Mouse (Mus musculus) MEL (cell line): ENCODE results near the gene Ctr9. TPM values are rescaled to one million over a fixed set of nuclear protein-coding genes. Genes with fewer than 3 reads are reported as not detected.

Source experiments
- DNase-seq: peaks from one replicate; pipeline ENCODE4 v3.0.0; 2011; ENCODE audit warnings: low read depth, low spot score
- H3K27ac ChIP-seq: 2 replicates; pipeline ENCODE4 v1.5.1; 2012; ENCODE audit warnings: low read depth, mild to moderate bottlenecking, control low read depth, low read length, moderate library complexity; ENCODE audit not compliant: control insufficient read depth
- H3K27me3 ChIP-seq, 2 experiments: fragments of 150-350 bp in 1 of 2; sonication (generic) in 1 of 2; 2 replicates each; pipeline ENCODE4 v1.6.1; 2012; ENCODE audit warnings: low read length in 2 of 2, mild to moderate bottlenecking in 2 of 2, improper control_type of control experiment in 1 of 2, moderate library complexity in 1 of 2; ENCODE audit not compliant: insufficient read depth in 2 of 2, control insufficient read depth in 1 of 2
- H3K36me3 ChIP-seq, 2 experiments: 2 replicates each; pipeline ENCODE4 v1.6.1; 2012 to 2014; ENCODE audit warnings: low read length in 2 of 2, improper control_type of control experiment in 1 of 2, inconsistent platforms in 1 of 2, mild to moderate bottlenecking in 1 of 2; ENCODE audit not compliant: insufficient read depth in 2 of 2, control insufficient read depth in 1 of 2
- H3K4me1 ChIP-seq, 2 experiments: fragments of 150-350 bp in 1 of 2; sonication (generic) in 1 of 2; 2 replicates each; pipeline ENCODE4 v1.6.1; 2012; ENCODE audit warnings: low read length in 2 of 2, improper control_type of control experiment in 1 of 2, mild to moderate bottlenecking in 1 of 2; ENCODE audit not compliant: insufficient read depth in 2 of 2, control insufficient read depth in 1 of 2
- H3K4me3 ChIP-seq, 2 experiments: fragments of 150-350 bp in 1 of 2; sonication (generic) in 1 of 2; 2 replicates each; pipeline ENCODE4 v1.5.1; 2012; ENCODE audit warnings: low read depth in 2 of 2, low read length in 2 of 2, mild to moderate bottlenecking in 2 of 2, moderate library complexity in 2 of 2, control low read depth in 1 of 2, improper control_type of control experiment in 1 of 2; ENCODE audit not compliant: control insufficient read depth in 1 of 2, insufficient read depth in 1 of 2
- H3K79me2 ChIP-seq: 2 replicates; pipeline ENCODE4 v1.6.1; 2012; ENCODE audit warnings: mild to moderate bottlenecking, low read length, moderate library complexity; ENCODE audit not compliant: control insufficient read depth, poor library complexity, insufficient read depth
- H3K9ac ChIP-seq: 2 replicates; pipeline ENCODE4 v1.6.1; 2012; ENCODE audit warnings: low read depth, mild to moderate bottlenecking, control low read depth, low read length, moderate library complexity; ENCODE audit not compliant: control insufficient read depth, poor library complexity, severe bottlenecking
- H3K9me3 ChIP-seq: fragments of 150-350 bp; sonication (generic); replicated peaks from 2 replicates; pipeline ENCODE4 v1.6.1; 2012; ENCODE audit warnings: mild to moderate bottlenecking, low read length, improper control_type of control experiment, moderate library complexity; ENCODE audit not compliant: insufficient read depth
- BHLHE40 ChIP-seq: IDR thresholded peaks from 2 replicates; pipeline ENCODE4 v1.6.1; 2012; ENCODE audit warnings: low read depth, mild to moderate bottlenecking, inconsistent platforms, low read length, improper control_type of control experiment, borderline replicate concordance
- CHD1 ChIP-seq: IDR thresholded peaks from 2 replicates; pipeline ENCODE4 v1.6.1; 2012; ENCODE audit warnings: low read depth, mild to moderate bottlenecking, inconsistent platforms, low read length, improper control_type of control experiment
- CHD2 ChIP-seq: IDR thresholded peaks from 2 replicates; pipeline ENCODE4 v1.6.1; 2011; ENCODE audit warnings: low read length, improper control_type of control experiment
- E2F4 ChIP-seq: IDR thresholded peaks from 2 replicates; pipeline ENCODE4 v1.6.1; 2011; ENCODE audit warnings: low read depth, low read length, improper control_type of control experiment, borderline replicate concordance
- ELF1 ChIP-seq: IDR thresholded peaks from 2 replicates; pipeline ENCODE4 v1.6.1; 2014; ENCODE audit warnings: low read depth, mild to moderate bottlenecking, inconsistent platforms, low read length, improper control_type of control experiment, moderate library complexity
- ETS1 ChIP-seq: IDR thresholded peaks from 2 replicates; pipeline ENCODE4 v1.6.1; 2012; ENCODE audit warnings: low read depth, mild to moderate bottlenecking, inconsistent platforms, low read length, improper control_type of control experiment, moderate library complexity
- GATA1 ChIP-seq: IDR thresholded peaks from 2 replicates; pipeline ENCODE4 v1.6.1; 2011; ENCODE audit warnings: low read depth, low read length, improper control_type of control experiment
- KAT2A ChIP-seq: conservative IDR thresholded peaks from 2 replicates; pipeline ENCODE4 v1.6.1; 2012; ENCODE audit warnings: low read depth, low read length, improper control_type of control experiment, inconsistent platforms
- MAFK ChIP-seq: IDR thresholded peaks from 2 replicates; pipeline ENCODE4 v1.6.1; 2011; ENCODE audit warnings: low read depth, mild to moderate bottlenecking, low read length, improper control_type of control experiment, borderline replicate concordance
- MAX ChIP-seq: IDR thresholded peaks from 2 replicates; pipeline ENCODE4 v1.6.1; 2011; ENCODE audit warnings: low read length, improper control_type of control experiment
- MEF2A ChIP-seq: IDR thresholded peaks from 2 replicates; pipeline ENCODE4 v1.6.1; 2014; ENCODE audit warnings: low read depth, mild to moderate bottlenecking, inconsistent platforms, low read length, improper control_type of control experiment; ENCODE audit not compliant: poor library complexity, insufficient replicate concordance, severe bottlenecking; ENCODE audit errors: extremely low read depth
- MYB ChIP-seq: IDR thresholded peaks from 2 replicates; pipeline ENCODE4 v1.6.1; 2011; ENCODE audit warnings: mild to moderate bottlenecking, low read depth, low read length, improper control_type of control experiment
- MYC ChIP-seq: IDR thresholded peaks from 2 replicates; pipeline ENCODE4 v1.6.1; 2011; ENCODE audit warnings: low read depth, mild to moderate bottlenecking, low read length, improper control_type of control experiment, moderate library complexity
- NRF1 ChIP-seq: IDR thresholded peaks from 2 replicates; pipeline ENCODE4 v1.6.1; 2014; ENCODE audit warnings: low read depth, mild to moderate bottlenecking, inconsistent platforms, low read length, improper control_type of control experiment, moderate library complexity; ENCODE audit not compliant: poor library complexity, insufficient read depth, severe bottlenecking
- POLR2A ChIP-seq, 2 experiments: IDR thresholded peaks; 2 replicates each; pipeline ENCODE4 v1.6.1; 2011 to 2012; ENCODE audit warnings: low read length in 2 of 2, mild to moderate bottlenecking in 2 of 2, control low read depth in 1 of 2, improper control_type of control experiment in 1 of 2, low read depth in 1 of 2, moderate library complexity in 1 of 2; ENCODE audit not compliant: control insufficient read depth in 1 of 2, insufficient read depth in 1 of 2, poor library complexity in 1 of 2
- POLR2AphosphoS5 ChIP-seq: IDR thresholded peaks from 2 replicates; pipeline ENCODE4 v1.6.1; 2012; ENCODE audit warnings: low read depth, borderline replicate concordance, mild to moderate bottlenecking, inconsistent platforms, low read length, moderate library complexity, mixed read lengths
- RAD21 ChIP-seq: IDR thresholded peaks from 2 replicates; pipeline ENCODE4 v1.6.1; 2011; ENCODE audit warnings: mild to moderate bottlenecking, low read depth, low read length, improper control_type of control experiment
- SIN3A ChIP-seq: IDR thresholded peaks from 2 replicates; pipeline ENCODE4 v1.6.1; 2012; ENCODE audit warnings: low read length, improper control_type of control experiment, inconsistent platforms
- SMC3 ChIP-seq: IDR thresholded peaks from 2 replicates; pipeline ENCODE4 v1.6.1; 2011; ENCODE audit warnings: low read depth, low read length, improper control_type of control experiment
- TAL1 ChIP-seq: IDR thresholded peaks from 2 replicates; pipeline ENCODE4 v1.6.1; 2012; ENCODE audit warnings: mild to moderate bottlenecking, inconsistent platforms, low read length, moderate library complexity, mixed read lengths
- TBP ChIP-seq: IDR thresholded peaks from 2 replicates; pipeline ENCODE4 v1.8.0; 2011; ENCODE audit warnings: low read depth, low read length, improper control_type of control experiment
- TCF12 ChIP-seq: IDR thresholded peaks from 2 replicates; pipeline ENCODE4 v1.6.1; 2014; ENCODE audit warnings: low read depth, mild to moderate bottlenecking, inconsistent platforms, low read length, improper control_type of control experiment, moderate library complexity
- UBTF ChIP-seq: IDR thresholded peaks from 2 replicates; pipeline ENCODE4 v1.6.1; 2012; ENCODE audit warnings: low read depth, mild to moderate bottlenecking, inconsistent platforms, low read length, improper control_type of control experiment, moderate library complexity, borderline replicate concordance; ENCODE audit not compliant: insufficient read depth
- USF1 ChIP-seq: IDR thresholded peaks from 2 replicates; pipeline ENCODE4 v1.6.1; 2014; ENCODE audit warnings: low read depth, mild to moderate bottlenecking, inconsistent platforms, low read length, improper control_type of control experiment, moderate library complexity
- USF2 ChIP-seq, 2 experiments: IDR thresholded peaks; 2 replicates each; pipeline ENCODE4 v1.6.1; 2011 to 2012; ENCODE audit warnings: improper control_type of control experiment in 2 of 2, low read length in 2 of 2, borderline replicate concordance in 1 of 2, inconsistent platforms in 1 of 2, low read depth in 1 of 2, mild to moderate bottlenecking in 1 of 2; ENCODE audit not compliant: insufficient read depth in 1 of 2
- ZC3H11A ChIP-seq: IDR thresholded peaks from 2 replicates; pipeline ENCODE4 v1.6.1; 2012; ENCODE audit warnings: low read depth, mild to moderate bottlenecking, inconsistent platforms, low read length, improper control_type of control experiment
- ZMIZ1 ChIP-seq: IDR thresholded peaks from 2 replicates; pipeline ENCODE4 v1.6.1; 2012; ENCODE audit warnings: low read depth, mild to moderate bottlenecking, inconsistent platforms, low read length, improper control_type of control experiment, moderate library complexity
- polyA plus RNA-seq, 2 experiments: library from polyadenylated mRNA; stranded (reverse) in 1 of 2; unstranded in 1 of 2; fragments of >175 nt in 1 of 2; fragments of >200 nt in 1 of 2; gene quantifications; 2 replicates each; pipeline versions ENCODE4 v1.2.1 to v1.2.4; 2012; ENCODE audit warnings: low replicate concordance in 2 of 2, low read depth in 1 of 2; ENCODE audit not compliant: insufficient read length in 2 of 2, insufficient read depth in 1 of 2, missing spikeins in 1 of 2
- total RNA-seq: library from RNA; depleted of rRNA; stranded (reverse); fragments of 300-350 nt; gene quantifications from 2 replicates; pipeline ENCODE4 v1.2.3, GENCODE M21; 2012

Gene Ctr9
- total and polyA plus RNA-seq, 3 experiments: 37.5 to 141 (median 42.8) TPM

DNA sequence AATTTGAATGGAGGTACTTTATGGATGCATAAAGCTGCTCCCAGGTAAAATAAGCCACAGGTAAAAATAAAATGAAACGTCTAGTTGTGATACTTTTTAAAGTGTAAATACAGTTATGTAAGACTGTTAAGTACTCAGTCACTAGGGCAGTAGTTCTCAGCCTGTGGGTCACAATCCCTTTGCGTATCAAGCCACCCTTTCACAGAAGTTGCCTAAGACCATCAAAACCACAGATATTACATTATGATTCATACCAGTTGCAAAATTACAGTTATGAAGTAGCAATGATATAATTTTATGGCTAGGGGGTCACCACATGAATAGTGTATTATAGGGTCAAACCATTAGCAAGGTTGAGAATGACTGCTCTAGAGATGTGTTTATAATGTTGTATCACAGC lies 66.4 kb downstream of the Ctr9 start:
- Histone ChIP-seq H3K27ac (no peak overlapping the region), H3K9me3 (no peaks in the 10 kb centered on the region), H3K27me3 (no peaks in the 10 kb centered on the region), H3K36me3 (peaks cover 0 to 5% of the 10 kb centered on the region in 2 experiments; a peak in 2 of 4 replicates), H3K4me1 (no peaks in the 10 kb centered on the region; a peak in 1 of 4 replicates), H3K4me3 (no peak overlapping the region), H3K9ac (no peak overlapping the region), H3K79me2 (no peaks in the 10 kb centered on the region)
- no peak for DNase-seq
- TF ChIP-seq USF2 (IDR thresholded peaks at IDR 0.05; ENCODE audit: borderline replicate concordance in 1 of 2, insufficient read depth in 1 of 2, low read depth in 1 of 2, low read length in 2 of 2) (no peak), NRF1 (no peak), TAL1 (no peak), CHD2 (no peak), GATA1 (no peak), KAT2A (no peak), ELF1 (no peak), SMC3 (no peak), RAD21 (no peak), POLR2AphosphoS5 (no peak), POLR2A (IDR thresholded peaks at IDR 0.05; ENCODE audit: control insufficient read depth in 1 of 2, insufficient read depth in 1 of 2, low read depth in 1 of 2, low read length in 2 of 2, poor library complexity in 1 of 2) (no peak), E2F4 (no peak)

DNA sequence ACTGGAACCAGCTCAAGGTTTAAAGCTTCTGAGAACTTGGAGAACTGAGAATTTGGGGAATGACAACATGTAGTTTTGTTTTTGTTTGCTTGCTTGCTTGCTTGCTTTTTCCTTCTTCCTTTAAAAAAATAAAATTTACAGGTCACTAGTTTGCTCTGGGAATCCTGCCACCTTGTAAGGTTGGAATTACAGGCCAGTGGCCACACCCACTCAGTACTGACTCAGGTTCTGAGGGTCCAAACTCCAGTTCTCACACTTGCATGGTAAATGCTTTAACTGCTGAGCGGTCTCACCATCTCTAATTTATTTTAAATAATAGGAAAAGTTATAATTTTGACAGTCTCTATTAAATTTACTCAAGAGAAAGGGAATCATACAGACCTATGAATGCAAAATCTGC lies 69.4 kb downstream of the Ctr9 start:
- H3K9ac ChIP-seq: no peak overlapping the region

More for the DNA sequence above, 69.4 kb downstream of the Ctr9 start:
- Histone ChIP-seq H3K79me2 (no peaks in the 10 kb centered on the region), H3K4me3 (no peak overlapping the region), H3K27ac (no peak overlapping the region), H3K36me3 (peaks cover 0 to 11% of the 10 kb centered on the region in 2 experiments; a peak in 2 of 4 replicates), H3K4me1 (peaks cover 0 to 7% of the 10 kb centered on the region in 2 experiments; a peak in 2 of 4 replicates), H3K27me3 (no peaks in the 10 kb centered on the region), H3K9me3 (no peaks in the 10 kb centered on the region)
- TF ChIP-seq ETS1: no peak
- no peak for TF ChIP-seq MAX
- no peak for TF ChIP-seq TCF12
- TF ChIP-seq BHLHE40: no peak
- TF ChIP-seq UBTF: no peak
- no peak for TF ChIP-seq SIN3A
- no peak for TF ChIP-seq MYB
- TF ChIP-seq MYC: no peak
- no peak for TF ChIP-seq MEF2A
- TF ChIP-seq ZC3H11A: no peak
- no peak for TF ChIP-seq CHD1
- TF ChIP-seq MAFK: no peak
- no peak for TF ChIP-seq TBP
- no peak for TF ChIP-seq USF1
- TF ChIP-seq ZMIZ1: no peak
- no peak for TF ChIP-seq E2F4
- no peak for DNase-seq
